Mouse (Mus musculus) embryo, embryonic 11.5 days (tissue): ENCODE data around the gene Tarbp2.
A peak's percentile ranks its signal among the peaks of the same experiment; 100 is the strongest.

Experiments
- DNase-seq: peaks from one replicate; pipeline ENCODE4 v3.0.0-alpha.2; 2012; ENCODE audit warnings: low read depth, low spot score

Tarbp2 gene

DNA sequence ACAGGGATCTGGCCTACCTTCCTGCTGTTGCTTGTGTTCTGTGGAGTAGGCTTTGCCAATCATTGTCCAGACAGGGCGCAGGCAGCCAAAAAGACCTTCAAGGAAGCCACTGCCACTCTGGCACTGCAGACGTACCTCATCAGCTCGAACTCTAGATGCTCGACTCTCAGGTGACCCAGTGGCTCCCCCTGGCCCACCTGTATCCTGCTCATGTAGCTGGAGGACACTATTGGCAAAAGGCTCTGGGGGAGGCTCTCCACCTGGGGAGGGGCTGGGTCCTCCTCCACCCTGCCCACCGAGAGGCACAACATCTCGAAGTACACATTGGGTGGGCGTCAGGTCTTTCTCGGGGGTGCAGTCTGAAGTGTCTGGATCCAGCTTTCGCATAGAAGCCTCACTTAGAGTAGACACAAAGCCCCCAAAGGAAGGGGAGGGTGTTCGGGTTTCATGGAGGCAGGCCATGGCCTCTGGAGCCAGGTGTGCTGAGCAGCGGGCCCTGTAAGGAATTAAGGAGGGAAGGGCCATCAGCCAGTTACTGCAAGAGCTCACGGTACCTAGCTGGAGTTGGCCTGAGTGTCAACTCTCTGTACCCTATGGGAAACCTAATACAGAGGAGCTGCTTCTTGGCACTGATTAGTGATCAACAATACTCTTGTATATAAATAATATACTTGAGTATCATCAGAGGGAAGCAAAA, 12.8 kb upstream of the Tarbp2 start:
- no peak for DNase-seq

DNA sequence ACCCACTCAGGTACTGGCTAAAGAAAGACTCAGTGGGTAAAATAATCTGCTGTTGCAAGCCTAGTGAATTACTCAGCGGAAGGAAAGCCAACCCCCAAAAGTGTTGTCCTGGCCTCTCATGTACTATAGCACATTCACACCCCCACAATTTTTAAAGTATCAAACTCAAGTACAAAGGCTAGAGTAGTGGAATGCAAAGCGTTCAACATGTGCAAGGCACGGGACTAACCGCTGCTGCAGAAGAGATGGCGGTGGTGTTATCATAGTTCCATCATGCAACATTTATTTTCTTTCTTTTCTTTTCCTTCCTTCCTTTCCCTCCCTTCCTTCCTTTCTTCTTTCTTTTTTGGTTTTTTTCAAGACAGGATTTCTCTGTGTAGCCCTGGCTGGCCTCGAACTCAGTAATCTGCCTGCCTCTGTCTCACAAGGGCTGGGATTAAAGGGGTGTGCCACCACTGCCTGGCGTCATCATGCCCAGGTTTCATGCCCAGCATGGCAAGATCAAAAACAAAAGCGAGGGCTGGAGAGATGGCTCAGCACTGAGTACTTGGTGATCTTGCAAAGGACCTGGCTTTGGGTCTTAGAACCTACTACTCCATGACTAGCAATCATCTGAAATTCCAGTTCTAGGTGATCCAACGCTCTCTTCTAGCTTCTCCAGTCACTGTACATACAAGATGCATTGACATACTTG, 12.1 kb upstream of the Tarbp2 start:
- DNase-seq = no peak

DNA sequence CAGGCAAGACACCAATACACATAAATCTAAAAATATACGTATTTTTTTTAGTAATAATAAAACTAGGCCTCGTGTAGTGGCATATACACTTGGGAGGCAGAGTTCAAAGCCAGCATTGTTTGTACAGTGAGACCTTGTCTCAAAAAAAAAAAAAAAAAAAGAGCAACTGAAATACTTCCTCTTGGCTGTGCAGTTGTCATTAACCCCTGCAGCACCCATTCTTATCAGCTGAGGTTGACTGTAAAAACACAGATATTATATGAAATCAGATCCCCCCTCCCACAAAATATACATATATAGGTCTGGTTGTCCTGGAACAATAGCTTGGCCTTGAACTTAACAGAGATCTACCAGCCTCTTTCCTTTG, 11.5 kb upstream of the Tarbp2 start:
- no peak for DNase-seq

DNA sequence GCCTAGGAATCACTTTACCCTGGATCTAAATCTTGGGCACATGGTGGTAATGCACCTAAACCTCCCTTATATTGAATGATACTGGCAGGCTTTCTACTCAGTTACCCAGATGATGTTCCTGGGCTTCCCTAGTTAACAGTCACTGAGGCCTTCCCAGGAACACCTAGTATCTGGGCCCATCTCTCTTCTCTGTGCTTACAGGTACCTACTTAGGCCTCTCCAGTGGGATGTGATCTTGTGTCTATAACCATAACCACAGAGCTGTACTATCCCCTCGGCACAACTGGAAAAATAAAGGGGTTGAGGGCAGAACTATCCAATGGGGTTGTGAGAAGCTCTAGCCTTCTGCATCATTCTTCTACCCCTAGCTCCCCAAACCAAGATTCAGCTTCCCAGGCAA, 11.1 kb upstream of the Tarbp2 start:
- DNase-seq = no peak

DNA sequence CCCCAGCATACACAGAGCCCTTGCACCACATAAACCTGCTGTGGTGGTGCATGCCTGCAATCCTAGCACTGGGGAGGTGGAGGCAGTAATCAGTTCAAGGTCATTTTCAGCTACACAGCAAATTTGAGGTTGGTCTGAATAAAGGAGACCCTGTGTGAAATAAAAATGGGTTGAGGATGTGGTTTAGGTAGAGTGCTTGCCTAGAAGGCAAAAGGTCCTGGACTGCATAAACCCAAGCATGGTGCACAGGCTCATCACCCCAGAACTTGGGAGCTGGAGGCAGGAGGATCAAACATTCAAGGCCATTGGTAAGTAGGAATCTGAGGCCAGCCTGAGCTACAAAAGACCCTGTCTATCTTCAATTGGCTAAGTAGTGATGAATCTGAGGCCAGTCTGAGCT, 10.4 kb upstream of the Tarbp2 start:
- no peak for DNase-seq

DNA sequence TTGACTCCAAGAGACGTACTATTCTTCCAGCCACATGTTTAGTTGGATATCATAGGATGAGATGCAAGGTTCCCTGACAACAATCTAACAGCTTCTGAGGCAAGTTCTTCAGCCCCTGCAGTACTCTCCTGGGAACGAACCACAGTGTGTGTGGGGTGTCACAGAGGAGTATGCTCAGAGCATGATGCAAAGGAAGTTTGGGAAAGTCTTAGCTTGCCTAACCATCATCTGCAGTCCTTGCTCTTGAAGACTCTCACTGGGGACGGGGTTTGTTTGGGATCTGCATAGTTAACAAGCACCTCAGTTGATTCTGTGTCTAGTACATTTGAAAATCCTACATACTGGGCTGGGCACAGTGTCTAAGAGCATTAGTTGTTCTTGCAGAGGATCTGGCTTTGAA, 9.7 kb upstream of the Tarbp2 start:
- no peak for DNase-seq

DNA sequence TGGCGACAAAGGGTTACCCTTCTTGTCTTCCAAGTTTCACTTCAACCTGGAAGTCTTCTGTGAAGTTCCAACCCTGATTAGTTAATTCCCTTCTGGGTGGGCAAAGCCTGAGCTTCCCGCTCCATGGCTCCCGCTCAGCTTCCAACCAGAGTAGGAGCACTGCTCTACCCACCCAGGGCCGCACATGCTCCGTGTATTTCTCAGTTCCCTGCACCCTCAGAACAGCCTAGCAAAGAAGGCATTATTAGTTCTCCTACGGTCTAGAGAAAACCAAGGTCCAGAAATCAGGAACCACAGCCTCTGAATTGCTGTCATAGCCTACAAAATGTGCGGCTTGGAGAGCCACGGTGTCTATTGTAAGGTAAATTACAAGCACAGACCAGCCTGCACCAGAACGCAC, 7.9 kb upstream of the Tarbp2 start:
- no peak for DNase-seq

DNA sequence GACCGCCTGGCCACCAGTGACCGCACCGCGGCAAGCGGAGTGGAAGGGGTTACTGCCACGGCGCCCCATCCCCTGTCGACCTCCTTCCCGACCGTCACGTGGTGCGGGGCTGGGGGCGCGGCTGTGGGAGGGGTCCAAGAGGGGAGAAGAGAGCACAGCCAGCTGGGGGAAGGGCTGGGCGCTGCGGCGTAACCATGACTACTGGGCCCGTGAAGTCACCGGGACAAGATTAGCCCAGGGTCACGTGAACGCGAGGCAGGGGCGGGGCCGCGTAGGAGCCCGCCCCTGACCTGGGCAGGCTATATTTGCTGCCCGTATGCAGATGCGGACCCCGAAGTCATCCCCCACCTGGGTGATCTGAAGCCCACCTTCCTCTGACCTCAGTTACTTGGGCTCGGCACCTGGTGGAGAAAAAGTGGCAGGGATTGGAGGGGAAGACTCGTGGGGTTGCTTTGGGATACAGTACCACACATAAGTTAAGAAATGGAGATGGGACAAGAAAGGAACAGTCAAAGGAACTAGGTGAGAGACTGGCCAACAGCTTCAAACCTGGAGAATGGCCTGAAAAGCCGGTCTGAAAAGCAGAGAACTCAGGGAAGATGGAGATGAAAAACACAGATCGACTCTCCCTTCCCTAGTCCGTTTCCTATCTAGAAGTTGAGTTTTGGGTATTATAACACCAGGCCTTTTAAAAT, 7.3 kb upstream of the Tarbp2 start:
- peak; percentile 91 for DNase-seq

DNA sequence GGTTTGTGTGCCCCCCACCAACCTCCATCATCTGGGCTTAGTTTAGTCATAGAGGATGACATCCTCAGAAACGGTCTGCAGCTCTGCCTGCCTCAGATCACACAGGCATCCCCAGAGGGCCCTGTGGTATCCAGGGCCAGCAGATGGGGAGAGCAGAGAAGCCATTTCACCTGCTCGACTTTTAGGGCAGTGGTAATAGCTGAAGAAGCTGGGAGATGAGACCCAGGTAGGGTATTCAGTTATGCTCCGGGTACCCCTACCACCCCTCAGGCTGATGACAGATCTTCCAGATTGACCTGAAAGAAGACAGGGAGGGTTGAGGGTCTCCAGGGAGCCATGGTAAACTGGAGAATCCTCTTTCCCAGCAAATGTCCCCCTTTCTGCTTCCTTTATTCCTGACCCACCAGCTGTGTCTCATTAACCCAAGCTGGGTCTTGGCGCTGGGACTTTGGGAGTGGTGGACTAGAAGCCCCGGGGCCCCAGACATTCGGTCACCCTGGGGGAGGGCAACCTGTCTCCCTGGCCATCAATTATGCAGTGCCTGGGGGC, 6.6 kb upstream of the Tarbp2 start:
- DNase-seq = no peak

DNA sequence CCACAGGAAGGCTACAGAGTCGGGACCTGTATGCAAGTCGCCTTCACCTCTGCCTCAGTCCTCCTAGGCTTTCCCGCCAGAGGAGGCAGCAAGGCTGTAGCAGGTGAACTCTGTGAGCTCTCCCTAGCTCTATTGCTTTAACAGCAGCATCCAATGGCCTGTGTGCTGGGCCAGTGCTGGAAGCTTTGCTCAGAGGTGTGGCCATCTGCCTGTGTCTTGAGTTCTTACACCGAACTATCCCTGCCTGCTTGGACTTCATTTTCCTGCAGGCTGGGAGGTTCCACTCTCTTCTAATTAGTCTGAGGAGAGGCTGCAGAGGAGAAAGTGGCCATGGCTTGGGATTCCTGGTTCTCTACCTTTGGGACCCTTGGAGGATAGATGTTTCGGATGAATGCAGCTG, 6.0 kb upstream of the Tarbp2 start:
- no peak for DNase-seq

DNA sequence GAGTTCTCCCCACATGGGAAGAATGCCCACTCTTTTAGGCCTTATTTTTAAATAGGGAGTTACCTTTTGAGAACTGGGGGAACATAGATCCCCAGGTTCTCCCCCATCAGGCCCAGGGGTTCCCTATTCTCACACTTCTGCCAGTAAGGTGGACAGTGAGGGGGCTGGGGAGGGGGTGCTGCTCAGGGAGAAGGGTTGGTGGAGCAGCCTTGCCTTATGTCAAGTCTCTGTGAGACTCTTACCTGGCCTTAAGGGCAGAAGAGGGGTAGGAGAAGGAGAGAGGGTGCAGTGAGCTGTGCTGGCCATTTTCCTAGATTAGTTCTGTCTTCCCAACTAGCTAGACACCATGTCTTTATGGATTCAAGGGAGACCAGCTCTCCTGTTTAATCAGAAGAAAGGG, 5.5 kb upstream of the Tarbp2 start:
- DNase-seq = no peak

DNA sequence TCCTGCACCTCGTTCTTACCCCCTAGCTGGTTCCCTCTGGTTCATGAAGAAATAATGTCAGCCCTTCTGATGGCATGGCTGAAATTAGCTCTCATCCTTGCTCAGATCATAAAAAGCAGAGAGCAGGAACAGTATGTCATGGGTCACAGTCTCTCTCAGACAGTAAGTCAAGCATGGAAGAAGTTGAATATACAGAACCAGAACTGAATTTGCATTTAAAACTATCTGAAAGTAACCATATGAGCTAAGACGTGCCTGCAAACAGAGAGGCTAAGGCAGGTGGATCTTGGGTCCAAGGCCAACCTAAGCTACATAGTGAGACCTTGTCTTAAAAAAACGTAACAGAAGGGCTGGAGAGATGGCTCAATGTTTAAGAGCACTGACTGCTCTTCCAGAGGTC, 5.0 kb upstream of the Tarbp2 start:
- no peak for DNase-seq

DNA sequence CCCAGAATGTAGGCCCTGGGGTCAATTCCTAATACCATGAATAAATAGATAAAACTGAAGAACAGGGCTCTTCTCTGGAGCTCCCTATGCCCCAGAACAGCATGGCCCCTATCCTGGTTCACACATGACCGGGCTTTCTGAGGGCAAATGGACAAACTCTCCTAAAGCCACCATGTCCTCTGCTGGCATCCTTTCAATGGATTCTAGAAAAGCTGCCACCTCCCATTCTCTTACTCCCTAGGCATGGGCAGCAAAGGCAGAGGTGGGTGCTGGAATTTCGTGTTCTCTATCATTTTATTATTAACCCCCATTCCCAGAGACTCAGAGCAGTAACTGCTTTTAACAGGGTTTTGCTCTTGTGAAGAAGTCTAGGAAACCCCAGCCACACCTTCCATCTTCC, 2.7 kb upstream of the Tarbp2 start:
- no peak for DNase-seq

DNA sequence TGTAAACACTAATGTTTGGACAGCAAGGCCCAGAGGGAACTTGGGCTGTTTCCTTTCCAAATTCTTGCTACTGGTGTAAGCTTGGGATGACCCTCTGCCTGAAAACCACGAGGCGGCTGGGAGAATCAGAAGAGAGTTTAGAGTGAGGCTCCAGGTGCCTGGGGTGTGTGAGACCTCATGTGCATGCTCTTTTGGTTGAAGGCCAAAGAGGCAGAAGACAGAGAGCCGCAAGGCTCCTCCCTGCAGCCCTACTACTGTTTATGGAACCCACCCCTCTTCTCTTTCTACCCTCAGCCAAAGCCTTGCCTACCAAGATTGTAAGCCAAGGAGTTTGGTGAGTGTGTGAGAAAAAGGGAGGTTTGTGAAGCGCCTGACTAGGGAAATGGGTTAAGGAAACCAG, 2.2 kb upstream of the Tarbp2 start:
- DNase-seq = no peak

DNA sequence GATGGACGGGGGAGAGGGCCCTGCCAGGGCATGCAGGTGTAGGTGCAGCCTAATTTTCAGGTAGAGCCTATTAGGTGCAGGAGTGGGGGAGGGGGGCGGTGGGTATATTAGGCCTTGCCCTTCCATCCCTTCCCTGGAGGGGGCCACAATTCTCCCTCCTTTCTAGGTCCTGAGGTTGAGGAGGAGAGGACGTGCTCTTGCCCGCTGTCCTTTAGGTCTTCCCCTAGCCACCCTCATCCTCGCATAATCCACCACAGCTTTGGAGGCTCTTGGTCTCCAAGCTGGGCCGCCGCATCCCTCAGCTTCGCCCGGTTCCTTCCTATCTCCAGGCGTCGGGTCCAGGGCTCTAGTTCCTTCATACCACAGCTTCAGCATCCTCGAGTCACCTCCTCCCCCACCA, 1.7 kb upstream of the Tarbp2 start:
- DNase-seq = no peak

DNA sequence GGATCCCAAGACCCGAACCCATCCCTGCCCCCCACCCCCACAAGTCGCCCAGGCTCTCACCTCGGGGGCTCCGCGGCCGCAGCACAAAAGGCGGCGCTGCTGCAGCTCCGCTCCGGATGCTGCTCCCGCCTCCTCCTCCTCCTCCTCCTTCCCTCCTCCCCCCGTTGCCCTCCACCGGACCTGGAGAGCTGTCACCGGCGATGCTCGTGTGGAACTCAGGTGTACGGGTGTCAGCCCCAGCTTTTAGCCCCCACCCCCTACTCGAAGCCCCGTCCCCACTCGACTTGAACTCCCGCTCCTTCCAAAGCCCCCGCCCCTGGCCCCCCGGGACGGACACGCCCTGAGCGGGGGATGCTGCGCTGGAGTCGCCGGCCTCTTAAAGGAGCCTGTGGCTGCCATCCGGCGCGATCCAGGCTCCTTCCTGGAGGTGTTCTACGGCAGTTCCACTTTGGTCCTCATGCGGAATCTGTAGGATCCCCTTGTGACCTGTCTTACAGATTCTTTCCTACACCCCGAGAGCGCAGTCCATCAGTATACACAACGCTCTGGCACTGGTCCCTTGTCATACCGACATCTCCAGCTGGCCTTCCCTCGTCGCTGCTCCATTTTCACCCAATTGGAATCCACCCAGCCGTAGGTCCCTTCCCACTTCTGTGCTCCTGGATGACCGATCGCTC, 1.1 kb upstream of the Tarbp2 start, which contains the start of gene Map3k12:
Gene Map3k12, minus strand, starts transcription at position 337 of the 677 bp plus-strand sequence.
- DNase-seq = no peak

DNA sequence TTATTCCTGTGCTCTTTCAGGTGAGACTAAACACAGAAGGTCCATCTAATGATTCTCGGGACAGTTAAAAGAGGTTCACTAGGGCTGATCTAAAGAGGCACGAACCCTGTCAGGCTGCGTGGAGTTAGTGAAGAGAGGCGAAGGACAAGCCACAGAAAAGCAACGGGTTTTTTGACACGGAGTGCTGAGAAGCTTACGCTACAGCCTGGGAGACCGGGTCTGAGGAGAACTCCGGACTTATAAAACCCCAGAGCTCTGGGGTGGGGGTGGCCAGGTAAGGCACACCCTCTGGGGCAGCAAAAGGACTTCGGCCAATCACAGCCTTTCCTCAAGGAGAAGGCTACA, 389 bp upstream of the Tarbp2 start:
- no peak for DNase-seq

DNA sequence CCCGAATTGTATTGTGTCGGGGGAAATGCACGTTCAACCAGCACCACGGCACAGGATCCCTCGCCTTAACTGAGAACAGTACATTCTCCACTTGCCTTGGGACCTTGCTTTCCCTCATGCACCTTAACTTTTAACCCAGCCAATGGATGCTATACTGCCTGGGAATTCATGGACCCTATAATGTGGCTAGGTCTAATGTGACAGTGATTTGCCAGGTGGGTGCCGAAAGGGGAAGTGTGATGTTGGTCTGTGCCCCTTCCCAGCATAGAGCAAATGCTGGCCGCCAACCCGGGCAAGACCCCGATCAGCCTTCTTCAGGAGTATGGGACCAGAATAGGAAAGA, 838 bp downstream of the Tarbp2 start:
- DNase-seq = no peak

DNA sequence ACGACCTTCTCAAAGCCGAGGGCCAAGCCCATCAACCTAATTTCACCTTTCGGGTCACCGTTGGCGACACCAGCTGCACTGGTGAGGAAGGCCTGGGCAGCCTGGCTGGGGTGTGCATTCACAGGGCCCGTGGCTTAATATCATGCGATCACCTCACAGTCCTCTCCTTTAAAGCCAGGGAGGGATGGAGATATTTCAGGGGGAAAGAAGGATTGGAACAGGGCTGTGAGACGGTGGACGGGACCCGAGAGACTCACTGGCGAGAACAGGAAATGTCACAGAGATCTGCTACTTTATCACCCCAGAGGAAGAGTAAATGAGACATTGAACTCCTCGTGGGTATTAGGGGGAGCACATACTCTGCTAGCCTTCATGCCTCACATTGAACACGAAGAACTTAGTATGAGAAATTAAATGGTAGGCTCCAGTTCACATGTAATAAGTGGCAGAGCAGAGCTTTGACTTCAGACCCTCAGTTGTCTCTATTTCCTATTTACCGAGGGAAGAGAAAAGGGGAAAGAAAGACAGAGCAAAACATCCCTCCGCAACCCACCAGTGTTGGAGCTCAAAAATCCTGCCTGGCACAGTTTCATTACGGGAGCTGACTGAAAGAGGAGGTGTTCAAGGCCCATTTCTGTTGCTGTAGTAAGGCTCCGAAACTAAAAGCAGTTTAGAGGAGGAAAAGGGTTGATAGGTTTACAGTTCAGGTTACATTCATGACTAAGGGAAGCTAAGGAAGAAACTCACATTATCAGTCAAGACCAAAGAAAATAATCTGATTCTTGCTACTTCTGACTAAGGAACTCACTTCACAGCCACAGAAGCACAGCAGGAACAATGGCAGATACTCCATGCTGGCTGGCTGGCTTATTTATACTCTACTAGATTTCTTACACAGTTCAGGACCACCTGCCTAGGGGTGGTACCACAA, 1.5 kb downstream of the Tarbp2 start:
- DNase-seq = no peak

DNA sequence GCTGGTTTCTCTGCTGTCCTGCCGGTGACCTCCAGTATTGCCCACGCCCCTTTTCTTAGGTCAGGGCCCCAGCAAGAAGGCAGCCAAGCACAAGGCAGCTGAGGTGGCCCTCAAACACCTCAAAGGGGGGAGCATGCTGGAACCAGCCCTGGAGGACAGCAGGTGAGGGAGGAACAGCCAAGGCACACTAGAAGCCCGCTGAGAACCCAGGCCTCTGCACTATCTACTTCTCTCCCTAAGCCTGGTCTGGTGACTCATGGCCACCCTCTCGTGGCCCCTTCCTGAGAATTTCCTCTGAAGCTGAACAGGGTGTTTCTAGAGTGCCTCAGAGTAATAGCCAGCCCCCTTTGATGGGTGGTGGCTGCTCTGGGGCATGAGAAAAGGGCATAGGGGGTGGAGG, 2.4 kb downstream of the Tarbp2 start:
- no peak for DNase-seq

DNA sequence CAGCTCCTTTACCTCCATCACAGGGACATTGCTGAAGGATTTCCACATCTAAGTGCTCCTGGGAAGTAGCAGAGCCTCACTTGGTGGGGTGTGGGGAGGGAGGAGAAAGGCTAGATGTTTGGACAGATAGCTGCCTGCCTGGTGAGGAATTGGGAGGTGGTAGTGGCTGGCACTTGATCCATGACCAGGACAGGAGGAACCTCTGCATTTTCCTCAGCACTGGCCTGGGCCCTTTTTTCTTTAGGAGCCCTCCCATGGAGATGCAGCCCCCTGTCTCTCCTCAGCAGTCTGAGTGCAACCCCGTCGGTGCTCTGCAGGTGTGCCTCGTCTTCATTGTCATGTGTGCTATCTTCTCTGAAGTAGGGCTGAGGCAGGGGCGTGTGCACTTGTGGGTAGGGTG, 3.5 kb downstream of the Tarbp2 start:
- no peak for DNase-seq
